In the genomic region with DNA sequence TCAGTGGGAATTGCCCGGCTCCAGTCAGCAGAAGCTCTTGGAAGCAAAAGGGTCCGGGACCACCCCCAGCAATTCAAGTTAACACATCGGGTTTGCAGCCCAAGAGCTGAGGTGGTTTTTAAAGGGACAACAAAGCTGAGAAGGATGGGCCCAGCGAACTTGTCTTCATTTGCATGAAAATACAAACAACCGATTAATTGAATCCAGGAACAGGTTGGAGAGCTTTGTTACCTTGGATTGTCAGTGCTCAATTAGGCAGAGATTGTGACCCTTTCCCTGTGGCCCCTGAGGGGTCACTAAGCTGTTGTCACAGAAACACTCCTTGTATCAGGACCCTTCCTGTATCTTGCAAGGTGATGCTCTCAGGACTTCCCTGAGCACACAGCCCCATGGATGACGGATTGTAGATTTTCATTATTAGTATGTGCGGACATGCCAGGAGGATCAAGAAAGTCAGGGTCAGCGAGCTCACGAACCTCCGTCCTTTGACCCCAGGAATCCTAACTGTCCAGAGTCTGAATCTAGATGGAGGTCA, we compare ENCODE assay signal across 27 mouse cellular contexts. TPM values are rescaled to one million over a fixed set of nuclear protein-coding genes. Genes with fewer than 3 reads are reported as not detected.
A peak's percentile ranks its signal among the peaks of the same experiment; 100 is the strongest.
DNase-seq lines count a peak whose midpoint lies in the region; ATAC-seq and TF ChIP-seq lines count a peak whose summit lies in the region.
"Had no signal": no experiment of that assay in that cellular context is flagged by ENCODE, and none has a peak within 500 bp of the region (broad histone marks: within the 10 kb centered on the region; RNA-seq: fewer than 3 reads in every experiment).

No protein-coding gene starts in this region.

- H3K27me3 ChIP-seq in forebrain, embryonic 12.5 days, result peaks cover 45% of the 10 kb centered on the region
- peaks cover 16% of the 10 kb centered on the region for H3K27me3 ChIP-seq in forebrain, postnatal 0 days (ENCODE audit: insufficient read depth, low read length)
- H3K27me3 ChIP-seq in hindbrain, embryonic 14.5 days (ENCODE audit: control insufficient read depth, insufficient read depth, low read length), result no peaks in the 10 kb centered on the region
- no peaks in the 10 kb centered on the region for H3K27me3 ChIP-seq in hindbrain, embryonic 11.5 days (ENCODE audit: control insufficient read depth, insufficient read depth, low read length)
- H3K27me3 ChIP-seq in kidney, embryonic 14.5 days (ENCODE audit: control insufficient read depth, insufficient read depth, low read length), result no peaks in the 10 kb centered on the region
- H3K27me3 ChIP-seq: embryonic facial prominence, embryonic 15.5 days; lung, embryonic 15.5 days; stomach, embryonic 15.5 days had no signal

- no peaks in the 10 kb centered on the region for H3K9me3 ChIP-seq in forebrain, embryonic 12.5 days
- no peaks in the 10 kb centered on the region for H3K9me3 ChIP-seq in forebrain, postnatal 0 days (ENCODE audit: low read length)
- H3K9me3 ChIP-seq in hindbrain, embryonic 14.5 days (ENCODE audit: control insufficient read depth, low read length), result no peaks in the 10 kb centered on the region
- no peaks in the 10 kb centered on the region for H3K9me3 ChIP-seq in hindbrain, embryonic 11.5 days (ENCODE audit: control insufficient read depth, low read length)
- H3K9me3 ChIP-seq in kidney, embryonic 14.5 days (ENCODE audit: control insufficient read depth, low read length), result no peaks in the 10 kb centered on the region
- H3K9me3 ChIP-seq: embryonic facial prominence, embryonic 15.5 days; hindbrain, embryonic 10.5 days; lung, embryonic 15.5 days; stomach, embryonic 15.5 days had no signal

- no peak for TF ChIP-seq CTCF in forebrain, postnatal 0 days (IDR thresholded peaks at IDR 0.05; ENCODE audit: low read depth)
- TF ChIP-seq CTCF in brain, embryonic 14.5 days (IDR thresholded peaks at IDR 0.05; ENCODE audit: borderline replicate concordance, extremely low read depth, insufficient read depth, insufficient read length), result no peak

- 0 out of 2 replicates have a peak overlapping the region, but pooled peaks have one; percentile 3 for H3K4me2 ChIP-seq in forebrain, embryonic 12.5 days
- H3K4me2 ChIP-seq in forebrain, postnatal 0 days (ENCODE audit: low read depth), result no peak overlapping the region
- H3K4me2 ChIP-seq in hindbrain, embryonic 14.5 days (replicated peaks), result no peak overlapping the region
- H3K4me2 ChIP-seq in hindbrain, embryonic 11.5 days (replicated peaks; ENCODE audit: low read depth, low read length), result no peak overlapping the region
- no peak overlapping the region for H3K4me2 ChIP-seq in kidney, embryonic 14.5 days (replicated peaks; ENCODE audit: low read depth, low read length)
- H3K4me2 ChIP-seq: embryonic facial prominence, embryonic 15.5 days; lung, embryonic 15.5 days; stomach, embryonic 15.5 days had no signal

- no peak for DNase-seq in forebrain, postnatal 0 days
- no peak for DNase-seq in hindbrain, embryonic 14.5 days (ENCODE audit: low spot score)
- DNase-seq in hindbrain, embryonic 11.5 days (ENCODE audit: low spot score), result no peak
- DNase-seq in ES-CJ7 (ENCODE audit: low read depth, low spot score), result peak; percentile 59
- peak; percentile 59 for DNase-seq in brain, embryonic 14.5 days (ENCODE audit: low read depth)
- no peak for DNase-seq in thymus, adult 18-20 months
- DNase-seq: adrenal gland, postnatal 10 days; cerebellum, adult 2 months; cerebellum, postnatal 36 days; embryo, embryonic 11 days; gastrocnemius, postnatal 25 days; kidney, adult 9 months; kidney, postnatal 25 days; layer of hippocampus, adult 9-11 months; lung, postnatal 36 days; thymus, postnatal 4 days had no signal

- WGBS in forebrain, embryonic 12.5 days, result 29% methylated on average over 10 of the region's 10 CpGs
- WGBS in forebrain, postnatal 0 days, result 38% methylated on average over 10 of the region's 10 CpGs
- WGBS in hindbrain, embryonic 14.5 days, result 37% methylated on average over 10 of the region's 10 CpGs
- WGBS in hindbrain, embryonic 11.5 days, result 39% methylated on average over 10 of the region's 10 CpGs
- WGBS in kidney, embryonic 14.5 days, result 52% methylated on average over 10 of the region's 10 CpGs

- H3K4me1 ChIP-seq in forebrain, embryonic 12.5 days, result peaks cover 40% of the 10 kb centered on the region
- H3K4me1 ChIP-seq in forebrain, postnatal 0 days (ENCODE audit: insufficient read depth), result no peaks in the 10 kb centered on the region
- H3K4me1 ChIP-seq in hindbrain, embryonic 14.5 days (replicated peaks; ENCODE audit: control insufficient read depth, insufficient read depth, low read length), result peaks cover 25% of the 10 kb centered on the region
- peaks cover 13% of the 10 kb centered on the region for H3K4me1 ChIP-seq in hindbrain, embryonic 11.5 days (replicated peaks; ENCODE audit: control insufficient read depth, insufficient read depth, low read length)
- H3K4me1 ChIP-seq in kidney, embryonic 14.5 days (ENCODE audit: control insufficient read depth, insufficient read depth, low read length), result peaks cover 3% of the 10 kb centered on the region; the same call in 1 of the 2 replicates
- H3K4me1 ChIP-seq: megakaryocyte, embryonic 14.5 days had no signal

- H3K27ac ChIP-seq in forebrain, embryonic 12.5 days, result no peak overlapping the region
- no peak overlapping the region for H3K27ac ChIP-seq in forebrain, postnatal 0 days (ENCODE audit: low read depth, low read length)
- 0 out of 2 replicates have a peak overlapping the region, but pooled peaks have one; percentile 12 for H3K27ac ChIP-seq in hindbrain, embryonic 14.5 days
- no peak overlapping the region for H3K27ac ChIP-seq in hindbrain, embryonic 11.5 days (ENCODE audit: low read depth, low read length)
- no peak overlapping the region for H3K27ac ChIP-seq in kidney, embryonic 14.5 days (ENCODE audit: low read depth, low read length)
- H3K27ac ChIP-seq: hindbrain, embryonic 10.5 days; liver, embryonic 14.5 days; lung, embryonic 15.5 days; stomach, embryonic 15.5 days had no signal

- no peak for TF ChIP-seq POLR2A in brain, embryonic 14.5 days (IDR thresholded peaks at IDR 0.05; ENCODE audit: borderline replicate concordance, extremely low read depth, insufficient read depth, insufficient read length, poor library complexity, severe bottlenecking)

- no peak overlapping the region for H3K9ac ChIP-seq in forebrain, embryonic 12.5 days
- no peak overlapping the region for H3K9ac ChIP-seq in forebrain, postnatal 0 days
- H3K9ac ChIP-seq in hindbrain, embryonic 14.5 days, result no peak overlapping the region
- H3K9ac ChIP-seq in hindbrain, embryonic 11.5 days (ENCODE audit: low read depth, low read length), result no peak overlapping the region
- no peak overlapping the region for H3K9ac ChIP-seq in kidney, embryonic 14.5 days (ENCODE audit: low read depth, low read length)
- H3K9ac ChIP-seq: embryonic facial prominence, embryonic 15.5 days; liver, embryonic 14.5 days; lung, embryonic 15.5 days; stomach, embryonic 15.5 days had no signal

- H3K4me3 ChIP-seq in forebrain, embryonic 12.5 days (replicated peaks), result no peak overlapping the region
- no peak overlapping the region for H3K4me3 ChIP-seq in forebrain, postnatal 0 days (ENCODE audit: low read depth, low read length)
- H3K4me3 ChIP-seq in hindbrain, embryonic 14.5 days (replicated peaks; ENCODE audit: low read length), result no peak overlapping the region
- H3K4me3 ChIP-seq in hindbrain, embryonic 11.5 days (ENCODE audit: low read depth, low read length), result no peak overlapping the region
- H3K4me3 ChIP-seq in kidney, embryonic 14.5 days (ENCODE audit: low read length), result no peak overlapping the region
- H3K4me3 ChIP-seq: embryonic facial prominence, embryonic 15.5 days; hindbrain, embryonic 10.5 days; lung, embryonic 15.5 days; megakaryocyte, embryonic 14.5 days; stomach, embryonic 15.5 days had no signal

- ATAC-seq in forebrain, embryonic 12.5 days (ENCODE audit: low FRiP score), result no peak
- no peak for ATAC-seq in forebrain, postnatal 0 days
- no peak for ATAC-seq in hindbrain, embryonic 14.5 days (ENCODE audit: low FRiP score)
- ATAC-seq in hindbrain, embryonic 11.5 days (ENCODE audit: low FRiP score), result no peak
- no peak for ATAC-seq in kidney, embryonic 14.5 days (ENCODE audit: low FRiP score, low TSS enrichment)
- ATAC-seq: intestine, embryonic 16.5 days; midbrain, embryonic 16.5 days had no signal

- no peaks in the 10 kb centered on the region for H3K36me3 ChIP-seq in forebrain, embryonic 12.5 days (replicated peaks)
- no peaks in the 10 kb centered on the region for H3K36me3 ChIP-seq in forebrain, postnatal 0 days (ENCODE audit: insufficient read depth)
- H3K36me3 ChIP-seq in hindbrain, embryonic 14.5 days (replicated peaks; ENCODE audit: control insufficient read depth, insufficient read depth), result no peaks in the 10 kb centered on the region
- H3K36me3 ChIP-seq in hindbrain, embryonic 11.5 days (ENCODE audit: control insufficient read depth, insufficient read depth, low read length), result no peaks in the 10 kb centered on the region
- H3K36me3 ChIP-seq in kidney, embryonic 14.5 days (ENCODE audit: control insufficient read depth, insufficient read depth, low read length), result no peaks in the 10 kb centered on the region
- H3K36me3 ChIP-seq: embryonic facial prominence, embryonic 15.5 days; hindbrain, embryonic 10.5 days; lung, embryonic 15.5 days; stomach, embryonic 15.5 days had no signal

RNA-seq across cellular contexts. Expression of a gene that starts 48.3 kb away (rescaled TPM):
- 2.2 and 2.4 TPM in 2 replicates for polyA plus RNA-seq in forebrain, embryonic 12.5 days (2016; fragmentation: Nextera tagmentation; extraction: Ambion mirVana)
- 0.29 and 0.31 TPM in 2 replicates for total RNA-seq in forebrain, postnatal 0 days (2014; rRNA removed)
- 0.98 and 1.2 TPM in 2 replicates for polyA plus RNA-seq in forebrain, postnatal 0 days (2015; fragmentation: Nextera tagmentation; extraction: Ambion mirVana)
- polyA plus RNA-seq in hindbrain, embryonic 14.5 days (2014; fragmentation: Nextera tagmentation; extraction: Ambion mirVana), result 1.5 and 1.8 TPM in 2 replicates
- 3.9 and 4.0 TPM in 2 replicates for polyA plus RNA-seq in hindbrain, embryonic 11.5 days (2014; fragmentation: Nextera tagmentation; extraction: Ambion mirVana)
- polyA plus RNA-seq in brain, embryonic 14.5 days (2012; rRNA removed), result 0.62 and 0.85 TPM in 2 replicates
- 5.8 and 6.4 TPM in 2 replicates for polyA plus RNA-seq in kidney, embryonic 14.5 days (2014; fragmentation: Nextera tagmentation; extraction: Ambion mirVana)
- total RNA-seq: MEL had no signal

Comparison
In these comparisons a context has a peak if more than half of its experiments do, and no peak if none do; other contexts are left out.
1. DNase-seq: peak in ES-CJ7 (single experiment) and brain, embryonic 14.5 days (single experiment); none in forebrain, postnatal 0 days (single experiment), hindbrain, embryonic 14.5 days (single experiment), hindbrain, embryonic 11.5 days (single experiment) and thymus, adult 18-20 months (0 of 2).